Mouse (Mus musculus) retina, postnatal 1 day (tissue): ENCODE measurements around the gene Olfr844.

ENCODE experiments used
- DNase-seq: peaks from one replicate; pipeline ENCODE4 v3.0.0-alpha.2; 2012

The Olfr844 gene

DNA sequence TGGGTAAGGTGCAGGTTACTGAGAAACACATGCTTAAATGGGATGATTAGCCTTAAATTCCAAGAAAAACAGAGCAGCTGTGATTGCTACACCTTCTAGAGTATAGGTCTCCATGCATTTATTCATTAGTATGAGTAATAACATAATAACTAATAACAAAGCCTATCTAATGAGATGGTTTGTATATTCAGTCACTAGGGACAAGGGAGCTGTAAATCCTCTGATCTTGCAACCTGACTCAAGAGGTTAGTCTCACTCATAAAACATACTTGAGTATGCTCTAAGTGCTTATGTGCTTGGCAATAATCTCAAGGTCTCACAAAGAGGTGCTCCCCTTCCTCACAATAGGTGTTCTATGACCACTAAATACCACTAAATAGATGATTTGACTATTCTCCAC, at the start of gene Olfr844:
Gene Olfr844 (plus strand): TSS at position 301 of the 400 bp plus-strand sequence.
- DNase-seq = no peak

DNA sequence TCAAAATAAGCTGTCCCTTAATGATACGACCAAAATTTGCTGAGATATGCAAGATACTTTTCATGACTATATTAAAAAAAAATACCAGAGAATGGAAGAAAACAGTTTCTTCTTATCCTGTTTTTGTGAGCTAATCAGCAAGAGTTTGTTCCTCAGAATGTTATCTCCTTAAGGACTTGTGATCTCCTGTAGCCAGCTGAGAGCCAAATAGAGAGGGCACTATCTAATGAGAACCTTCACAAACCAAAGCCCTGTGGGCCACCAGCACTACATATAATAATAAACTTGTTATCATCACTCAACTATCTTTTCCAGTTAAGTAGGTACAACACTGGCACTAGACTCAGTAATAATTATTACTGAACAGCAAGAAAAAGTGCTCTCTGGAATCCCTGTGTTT, 20.0 kb downstream of the Olfr844 start, which contains the start of gene Olfr845:
Gene Olfr845 (plus strand): TSS at position 301 of the 400 bp plus-strand sequence.
- no peak for DNase-seq

DNA sequence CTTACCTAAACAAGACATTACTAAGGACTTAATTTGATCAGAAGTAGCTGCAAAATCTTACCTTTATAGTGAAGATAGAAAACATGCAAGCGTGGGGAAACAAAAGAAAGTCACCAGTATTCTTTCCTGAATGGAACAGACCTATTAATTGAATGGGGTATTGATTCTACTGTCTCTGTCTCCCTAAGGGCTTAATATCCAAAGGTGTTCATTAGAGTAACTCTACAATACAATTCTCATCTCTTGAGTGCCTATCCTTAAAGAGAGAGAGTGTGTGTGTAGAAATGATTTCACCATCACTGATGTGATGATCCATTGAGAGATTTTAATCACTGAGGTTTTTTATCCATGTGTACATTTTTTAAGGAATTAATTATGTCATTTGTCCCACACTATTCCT, 47.8 kb downstream of the Olfr844 start, which contains the start of gene Olfr846:
Gene Olfr846 (minus strand): TSS at position 101 of the 400 bp plus-strand sequence.
- DNase-seq = no peak
